Comparison of ENCODE assay signal across 8 mouse cellular contexts in the genomic region with DNA sequence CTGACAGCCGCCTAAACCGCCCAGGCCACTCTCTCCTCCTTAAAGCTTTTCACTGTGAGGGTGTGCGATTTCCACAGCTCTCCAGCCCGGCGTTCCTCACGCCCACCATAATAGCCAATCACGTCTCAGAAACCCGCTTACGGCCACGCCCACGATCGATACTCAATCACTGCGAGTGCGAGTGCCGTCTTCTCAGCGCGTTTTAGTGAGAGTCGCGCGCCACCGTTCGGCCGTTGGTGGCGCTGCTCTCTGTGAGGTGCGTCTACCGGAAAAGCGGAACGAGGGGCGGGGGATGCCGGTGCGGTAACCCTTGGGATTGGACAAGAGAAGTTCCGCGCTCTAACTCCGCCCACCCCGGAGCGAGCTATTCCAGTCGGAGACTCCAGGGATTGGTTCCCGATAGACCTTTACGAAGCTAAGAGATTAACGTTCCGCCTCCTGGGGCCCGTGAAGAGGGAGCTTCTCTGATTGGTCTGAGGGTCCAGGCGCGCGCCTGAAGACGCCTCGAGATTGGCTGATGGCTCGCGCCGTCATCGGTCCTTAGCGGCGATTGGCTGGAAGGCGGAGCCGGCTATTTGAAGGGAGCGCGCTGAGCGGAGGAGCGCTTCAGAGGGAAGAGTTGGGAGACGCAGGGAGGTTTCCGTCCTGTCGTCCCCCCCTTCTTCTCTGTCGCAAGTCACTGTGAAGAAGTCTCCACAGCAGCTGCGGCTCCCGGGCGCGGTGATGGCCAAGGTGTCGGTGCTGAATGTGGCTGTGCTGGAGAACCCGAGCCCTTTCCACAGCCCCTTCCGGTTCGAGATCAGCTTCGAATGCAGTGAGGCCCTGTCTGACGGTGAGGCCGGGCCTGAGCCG. TPM values are rescaled to one million over a fixed set of nuclear protein-coding genes. Genes with fewer than 3 reads are reported as not detected.
DNase-seq lines count a peak whose midpoint lies in the region; ATAC-seq lines count a peak whose summit lies in the region.

A gene (minus strand): TSS at position 100 of the 852 bp plus-strand sequence.
A gene (plus strand): TSS at position 402 of the 852 bp plus-strand sequence.

- DNase-seq in NIH3T3 (ENCODE audit: low read depth) = peak; percentile 100
- peak; percentile 99 for DNase-seq in cerebellum, postnatal 10 days
- peak; percentile 99 to 100 for DNase-seq in frontal cortex, postnatal 10 days (ENCODE audit: low spot score in 2 of 2)
- peak; percentile 97 to 99 for DNase-seq in layer of hippocampus, postnatal 14 days (ENCODE audit: low spot score in 2 of 2)
- peak; percentile 98 for DNase-seq in lung, postnatal 14 days
- peak; percentile 95 for DNase-seq in retina, adult 2 months (ENCODE audit: low read depth, low spot score)
- peak; percentile 91 to 96 for DNase-seq in thymus, postnatal 36 days

- H3K4me2 ChIP-seq in hindbrain, embryonic 12.5 days (replicated peaks) = peak within 1 kb of the TSS; percentile 92

- under 1% methylated on average over 73 of the region's 75 CpGs for WGBS in hindbrain, embryonic 12.5 days

- H3K9me3 ChIP-seq in hindbrain, embryonic 12.5 days (replicated peaks) = no peaks in the 10 kb centered on the region

- no peaks in the 10 kb centered on the region for H3K27me3 ChIP-seq in hindbrain, embryonic 12.5 days

- peak; percentile 99 for ATAC-seq in hindbrain, embryonic 12.5 days (ENCODE audit: low FRiP score)

- peaks cover 16% of the 10 kb centered on the region for H3K4me1 ChIP-seq in hindbrain, embryonic 12.5 days

- H3K4me3 ChIP-seq in hindbrain, embryonic 12.5 days = peak within 1 kb of the TSS; percentile 50

- H3K9ac ChIP-seq in hindbrain, embryonic 12.5 days = peak within 1 kb of the TSS; percentile 51

- H3K27ac ChIP-seq in hindbrain, embryonic 12.5 days = peak within 1 kb of the TSS; percentile 50; the same call in 1 of the 2 replicates

- no peaks in the 10 kb centered on the region for H3K36me3 ChIP-seq in hindbrain, embryonic 12.5 days

RNA-seq across cellular contexts. Expression of the first gene that starts in this region (rescaled TPM):
- polyA plus RNA-seq in hindbrain, embryonic 12.5 days (2016; fragmentation: Nextera tagmentation; extraction: Ambion mirVana) = 1.0 and 1.1 TPM in 2 replicates
- total RNA-seq in layer of hippocampus, postnatal 14 days (2021) = under 1 TPM; 0.17 to 0.25 TPM

RNA-seq across cellular contexts. Expression of the second gene that starts in this region (rescaled TPM):
- polyA plus RNA-seq in hindbrain, embryonic 12.5 days (2016; fragmentation: Nextera tagmentation; extraction: Ambion mirVana) = 37.6 and 40.9 TPM in 2 replicates
- total RNA-seq in layer of hippocampus, postnatal 14 days (2021) = 1 to 10 TPM; 1.1 TPM

Comparison
In these comparisons a context has a peak if more than half of its experiments do, and no peak if none do; other contexts are left out.
1. Peak in every context shown above with its lines: DNase-seq, ATAC-seq, H3K4me3 ChIP-seq and H3K27ac ChIP-seq.